Mouse (Mus musculus): ENCODE data around the gene Apbb2. TPM values are rescaled to one million over a fixed set of nuclear protein-coding genes. Genes with fewer than 3 reads are reported as not detected.

The Apbb2 gene
- polyA plus RNA-seq, 1 experiment from 2014 or later, result 36.8 TPM

- WGBS, result 86% methylated on average over 6 of the region's 6 CpGs
- no peak for DNase-seq (ENCODE audit: low spot score)
- H3K4me3 ChIP-seq, result no peak overlapping the region
- peaks cover 17% of the 10 kb centered on the region for H3K4me1 ChIP-seq
- no peak overlapping the region for H3K27ac ChIP-seq (replicated peaks)
- no peaks in the 10 kb centered on the region for H3K27me3 ChIP-seq (replicated peaks; ENCODE audit: low read depth, poor library complexity, severe bottlenecking)
- peaks cover 4% of the 10 kb centered on the region; the same call in 1 of the 2 replicates for H3K9me3 ChIP-seq
- H3K36me3 ChIP-seq (replicated peaks), result peaks cover 10% of the 10 kb centered on the region
Observed at GRCm38 (mm10) chr5:66543344-66543743, 75.2 kb downstream of the Apbb2 start.

GRCm38 (mm10) chr5:66542521-66542920, 76.1 kb downstream of the Apbb2 start:
- Histone ChIP-seq H3K27me3 (replicated peaks; ENCODE audit: low read depth, poor library complexity, severe bottlenecking) (no peaks in the 10 kb centered on the region), H3K36me3 (replicated peaks) (peaks cover 2% of the 10 kb centered on the region), H3K9me3 (no peaks in the 10 kb centered on the region; the same call in 1 of the 2 replicates), H3K4me3 (no peak overlapping the region), H3K27ac (replicated peaks) (no peak overlapping the region), H3K4me1 (peaks cover 17% of the 10 kb centered on the region)
- 84% methylated on average over 4 of the region's 4 CpGs for WGBS
- no peak for DNase-seq (ENCODE audit: low spot score)

GRCm38 (mm10) chr5:66541385-66541784, 77.2 kb downstream of the Apbb2 start:
- DNase-seq (ENCODE audit: low spot score), result no peak
- Histone ChIP-seq H3K9me3 (no peaks in the 10 kb centered on the region), H3K27ac (replicated peaks) (no peak overlapping the region), H3K4me1 (peaks cover 28% of the 10 kb centered on the region), H3K36me3 (replicated peaks) (no peaks in the 10 kb centered on the region), H3K4me3 (no peak overlapping the region), H3K27me3 (replicated peaks; ENCODE audit: low read depth, poor library complexity, severe bottlenecking) (no peaks in the 10 kb centered on the region)
- 73% methylated on average over 4 of the region's 4 CpGs for WGBS

GRCm38 (mm10) chr5:66540246-66540645, 78.3 kb downstream of the Apbb2 start:
- Histone ChIP-seq H3K9me3 (no peaks in the 10 kb centered on the region), H3K4me3 (no peak overlapping the region), H3K36me3 (replicated peaks) (no peaks in the 10 kb centered on the region), H3K4me1 (peaks cover 30% of the 10 kb centered on the region), H3K27me3 (replicated peaks; ENCODE audit: low read depth, poor library complexity, severe bottlenecking) (no peaks in the 10 kb centered on the region), H3K27ac (replicated peaks) (no peak overlapping the region)
- DNase-seq (ENCODE audit: low spot score), result no peak
- WGBS, result 97% methylated on average over 4 of the region's 4 CpGs

- 86% methylated on average over 7 of the region's 7 CpGs for whole genome bisulfite sequencing
Observed at GRCm38 (mm10) chr5:66537811-66538210, 80.8 kb downstream of the Apbb2 start.

GRCm38 (mm10) chr5:66536696-66537358, 81.8 kb downstream of the Apbb2 start:
- 50% methylated on average over 8 of the region's 8 CpGs for WGBS
- no peaks in the 10 kb centered on the region for H3K36me3 ChIP-seq (replicated peaks)
- H3K9me3 ChIP-seq, result no peaks in the 10 kb centered on the region
- no peak overlapping the region for H3K4me3 ChIP-seq
- no peaks in the 10 kb centered on the region for H3K27me3 ChIP-seq (replicated peaks; ENCODE audit: low read depth, poor library complexity, severe bottlenecking)
- peaks cover 47% of the 10 kb centered on the region for H3K4me1 ChIP-seq
- peak overlapping the region; percentile 75 for H3K27ac ChIP-seq (replicated peaks)
- DNase-seq (ENCODE audit: low spot score), result no peak

More at GRCm38 (mm10) chr5:66537811-66538210, 80.8 kb downstream of the Apbb2 start:
- Histone ChIP-seq H3K27me3 (replicated peaks; ENCODE audit: low read depth, poor library complexity, severe bottlenecking) (no peaks in the 10 kb centered on the region), H3K36me3 (replicated peaks) (no peaks in the 10 kb centered on the region), H3K27ac (replicated peaks) (no peak overlapping the region), H3K4me1 (peaks cover 41% of the 10 kb centered on the region), H3K4me3 (no peak overlapping the region), H3K9me3 (no peaks in the 10 kb centered on the region)
- DNase-seq (ENCODE audit: low spot score), result no peak

GRCm38 (mm10) chr5:66535566-66536236, 82.9 kb downstream of the Apbb2 start:
- Histone ChIP-seq H3K9me3 (no peaks in the 10 kb centered on the region), H3K4me1 (peaks cover 56% of the 10 kb centered on the region), H3K27ac (replicated peaks) (peak overlapping the region; percentile 75), H3K27me3 (replicated peaks; ENCODE audit: low read depth, poor library complexity, severe bottlenecking) (no peaks in the 10 kb centered on the region), H3K4me3 (no peak overlapping the region), H3K36me3 (replicated peaks) (no peaks in the 10 kb centered on the region)
- WGBS, result 32% methylated on average over 9 of the region's 9 CpGs
- peak; percentile 34 for DNase-seq (ENCODE audit: low spot score)

- peaks cover 64% of the 10 kb centered on the region for H3K4me1 ChIP-seq
- no peaks in the 10 kb centered on the region for H3K9me3 ChIP-seq
- no peak overlapping the region for H3K27ac ChIP-seq (replicated peaks)
- no peaks in the 10 kb centered on the region for H3K27me3 ChIP-seq (replicated peaks; ENCODE audit: low read depth, poor library complexity, severe bottlenecking)
- DNase-seq (ENCODE audit: low spot score), result no peak
- H3K36me3 ChIP-seq (replicated peaks), result no peaks in the 10 kb centered on the region
- H3K4me3 ChIP-seq, result no peak overlapping the region
- 90% methylated on average over 14 of the region's 14 CpGs for WGBS
Observed at GRCm38 (mm10) chr5:66533711-66534425, 84.7 kb downstream of the Apbb2 start.

- no peaks in the 10 kb centered on the region for H3K9me3 ChIP-seq
- H3K4me3 ChIP-seq, result no peak overlapping the region
- no peak overlapping the region for H3K27ac ChIP-seq (replicated peaks)
- 90% methylated on average over 6 of the region's 6 CpGs for WGBS
- no peaks in the 10 kb centered on the region for H3K36me3 ChIP-seq (replicated peaks)
- no peaks in the 10 kb centered on the region for H3K27me3 ChIP-seq (replicated peaks; ENCODE audit: low read depth, poor library complexity, severe bottlenecking)
- DNase-seq (ENCODE audit: low spot score), result no peak
- H3K4me1 ChIP-seq, result peaks cover 74% of the 10 kb centered on the region
Observed at GRCm38 (mm10) chr5:66532827-66533226, 85.8 kb downstream of the Apbb2 start.

- no peaks in the 10 kb centered on the region for H3K9me3 ChIP-seq
- peaks cover 76% of the 10 kb centered on the region for H3K4me1 ChIP-seq
- H3K27ac ChIP-seq (replicated peaks), result peak overlapping the region; percentile 55
- no peak overlapping the region for H3K4me3 ChIP-seq
- H3K27me3 ChIP-seq (replicated peaks; ENCODE audit: low read depth, poor library complexity, severe bottlenecking), result no peaks in the 10 kb centered on the region
- no peaks in the 10 kb centered on the region for H3K36me3 ChIP-seq (replicated peaks)
- DNase-seq (ENCODE audit: low spot score), result no peak
- 86% methylated on average over 4 of the region's 4 CpGs for WGBS
Observed at GRCm38 (mm10) chr5:66530361-66530760, 88.2 kb downstream of the Apbb2 start.

GRCm38 (mm10) chr5:66529631-66530030, 89.0 kb downstream of the Apbb2 start:
- Histone ChIP-seq H3K36me3 (replicated peaks) (no peaks in the 10 kb centered on the region), H3K27ac (replicated peaks) (peak overlapping the region; percentile 58), H3K27me3 (replicated peaks; ENCODE audit: low read depth, poor library complexity, severe bottlenecking) (no peaks in the 10 kb centered on the region), H3K4me3 (no peak overlapping the region), H3K4me1 (peaks cover 74% of the 10 kb centered on the region), H3K9me3 (no peaks in the 10 kb centered on the region)
- DNase-seq (ENCODE audit: low spot score), result no peak
- WGBS, result 90% methylated on average over 7 of the region's 7 CpGs

- Histone ChIP-seq H3K4me1 (peaks cover 74% of the 10 kb centered on the region), H3K27ac (replicated peaks) (peak overlapping the region; percentile 84), H3K27me3 (replicated peaks; ENCODE audit: low read depth, poor library complexity, severe bottlenecking) (no peaks in the 10 kb centered on the region), H3K36me3 (replicated peaks) (no peaks in the 10 kb centered on the region), H3K9me3 (no peaks in the 10 kb centered on the region), H3K4me3 (no peak overlapping the region)
- DNase-seq (ENCODE audit: low spot score), result peak; percentile 69
- 19% methylated on average over 7 of the region's 7 CpGs for WGBS
Observed at GRCm38 (mm10) chr5:66528567-66528966, 90.0 kb downstream of the Apbb2 start.

Measured in embryonic facial prominence, embryonic 10.5 days (tissue).